Mouse (Mus musculus): Measurements from ENCODE around the gene Usp13.

Usp13 gene

DNA sequence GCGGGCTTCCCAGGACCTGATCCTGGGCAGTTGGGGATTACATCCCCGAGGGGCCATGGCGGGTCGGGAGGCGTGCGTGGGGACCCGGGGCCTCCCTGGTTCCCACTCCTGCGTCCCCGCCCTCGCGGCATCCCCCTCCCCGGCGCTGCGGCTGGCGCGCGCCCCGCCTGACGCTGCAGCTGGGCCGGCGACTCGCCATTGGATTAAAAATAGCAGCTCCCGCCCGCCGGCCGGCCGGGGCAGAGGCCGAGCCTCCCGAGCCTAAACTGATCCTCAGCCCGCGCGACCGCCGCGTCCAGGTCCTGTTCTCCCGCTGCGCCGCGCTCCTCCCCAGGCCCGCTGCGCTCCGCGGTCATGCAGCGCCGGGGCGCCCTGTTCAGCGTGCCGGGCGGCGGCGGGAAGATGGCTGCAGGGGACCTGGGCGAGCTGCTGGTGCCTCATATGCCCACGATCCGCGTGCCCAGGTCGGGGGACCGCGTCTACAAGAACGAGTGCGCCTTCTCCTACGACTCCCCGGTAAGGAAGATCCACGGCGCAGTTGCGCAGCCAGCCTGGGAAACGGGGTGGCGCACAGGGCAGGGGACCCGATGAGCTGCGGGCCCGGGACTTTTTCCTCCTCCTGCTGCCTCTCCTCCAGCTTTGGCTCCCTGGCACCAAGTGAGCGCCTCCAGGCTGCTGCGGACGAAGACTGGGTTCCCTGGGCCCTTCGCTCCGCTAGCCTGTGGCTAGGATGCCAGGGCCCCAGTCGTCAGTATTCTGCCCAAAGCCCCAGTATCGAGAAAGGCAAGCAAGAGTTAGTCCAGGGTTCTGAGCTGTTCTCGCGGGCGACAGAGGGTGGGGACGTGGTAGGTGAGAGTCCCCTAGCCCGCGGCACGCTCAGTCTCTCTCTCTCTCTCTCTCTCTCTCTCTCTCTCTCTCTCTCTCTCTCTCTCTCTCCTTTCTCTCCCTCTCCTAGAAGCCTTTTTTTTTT is at the start of gene Usp13:
Gene Usp13, plus strand, starts transcription at position 190 of the 970 bp plus-strand sequence.
- DNase-seq (ENCODE audit: low read depth, low spot score), result no peak

DNA sequence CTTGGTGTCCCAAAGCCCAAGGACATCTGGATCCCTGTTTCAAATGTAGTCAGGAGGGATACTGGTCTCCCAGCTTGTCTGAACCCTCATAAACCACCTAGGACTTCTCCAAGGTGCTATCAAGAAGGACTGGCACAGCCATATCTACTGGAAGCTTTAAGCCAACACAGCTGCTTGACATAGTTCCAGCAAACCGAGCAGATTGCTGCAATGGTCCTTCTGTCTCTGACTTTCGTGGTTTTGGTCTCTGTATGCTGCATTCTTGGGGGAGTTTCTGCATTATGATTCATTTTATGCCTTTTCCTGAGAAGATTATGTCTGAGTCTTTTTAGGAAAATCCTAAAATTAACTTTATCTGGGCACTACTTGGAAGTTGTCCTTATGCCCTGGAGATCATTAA is 46.6 kb upstream of the Usp13 start:
- no peak for DNase-seq (ENCODE audit: low read depth, low spot score)

DNA sequence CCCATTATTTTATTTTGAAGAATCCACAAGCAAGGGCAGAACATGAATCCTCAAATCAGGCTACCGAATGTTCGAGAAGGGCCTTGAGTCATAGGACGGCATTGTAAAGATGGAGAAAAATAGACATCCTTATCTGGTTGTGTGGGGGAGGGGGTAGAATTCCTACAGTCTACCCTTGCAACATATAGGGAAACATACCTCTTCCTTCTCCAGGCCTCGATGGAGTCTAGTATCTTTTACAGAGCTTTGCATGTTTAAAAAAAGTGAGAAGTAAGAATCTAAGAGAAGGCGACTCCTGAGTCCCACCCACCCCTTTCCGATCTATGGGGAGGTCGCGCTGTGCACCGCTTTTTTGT is 367 bp upstream of the Usp13 start:
- DNase-seq (ENCODE audit: low read depth, low spot score), result no peak

DNA sequence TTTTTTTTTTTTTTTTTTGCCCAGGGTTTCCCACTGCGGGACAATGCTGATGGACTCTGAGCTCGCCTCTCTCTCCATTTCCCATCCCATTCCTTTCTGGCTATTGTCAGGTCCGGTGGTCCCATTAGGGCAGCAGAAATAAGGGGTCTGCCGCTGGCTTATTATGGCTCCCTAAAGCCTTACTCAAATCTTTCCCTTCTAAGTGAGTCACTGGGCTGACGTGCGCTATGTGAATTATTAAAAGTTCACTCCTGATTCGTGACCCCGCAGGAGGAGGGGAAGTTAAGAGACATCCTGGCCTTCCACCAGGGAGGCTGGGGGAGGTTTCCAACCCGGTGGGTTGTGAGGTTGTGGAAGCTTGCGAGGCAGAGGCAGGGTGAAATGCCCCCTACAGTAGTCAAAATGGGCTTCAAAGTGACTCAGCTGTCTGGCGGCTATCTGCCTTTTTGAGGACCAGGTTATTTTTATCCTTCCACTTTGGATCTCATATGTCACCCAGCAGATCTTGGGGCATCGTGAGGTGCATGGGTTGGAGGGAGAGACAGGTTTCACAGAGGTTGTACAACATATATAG is 1.1 kb downstream of the Usp13 start:
- DNase-seq (ENCODE audit: low read depth, low spot score), result no peak

DNA sequence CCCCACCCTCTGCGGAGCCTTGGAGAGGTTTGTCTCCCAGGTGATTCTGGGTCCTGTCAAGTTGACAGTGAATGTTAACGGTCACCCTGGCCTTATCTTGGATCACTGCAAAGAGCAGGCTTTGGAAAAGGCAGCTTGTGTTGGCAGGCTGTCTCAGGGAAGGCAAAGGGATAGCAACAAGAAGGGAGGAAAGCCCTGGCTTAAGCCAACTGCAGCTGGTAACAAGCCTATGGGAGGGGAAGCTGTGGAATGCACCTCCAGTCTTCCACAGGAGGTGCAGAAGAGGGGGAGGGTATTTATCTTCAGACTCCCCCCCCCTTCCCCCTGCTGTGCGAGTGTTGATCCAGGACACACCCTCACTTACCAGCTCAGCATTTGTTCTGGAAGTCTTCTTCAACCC is 5.3 kb downstream of the Usp13 start:
- no peak for DNase-seq (ENCODE audit: low read depth, low spot score)

DNA sequence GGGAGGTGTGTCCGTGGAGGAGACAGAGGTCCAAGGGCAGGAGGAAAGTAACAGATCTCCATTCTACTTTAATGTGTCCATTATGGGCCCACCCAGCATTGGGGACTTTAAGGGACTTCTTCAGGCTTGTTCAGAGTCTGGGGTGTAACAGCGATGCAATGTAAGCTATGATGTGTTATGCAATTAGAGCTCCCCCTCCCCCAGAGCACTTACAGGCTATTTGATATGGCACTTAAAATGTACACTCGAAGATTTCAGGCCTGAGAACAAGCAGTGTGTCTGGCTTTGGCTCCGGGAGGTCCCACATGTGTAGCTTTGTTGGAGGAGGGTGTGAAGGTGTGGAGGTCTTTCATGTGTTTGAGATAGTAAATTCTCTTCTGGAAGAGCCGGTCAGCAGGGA is 7.6 kb downstream of the Usp13 start:
- no peak for DNase-seq (ENCODE audit: low read depth, low spot score)

DNA sequence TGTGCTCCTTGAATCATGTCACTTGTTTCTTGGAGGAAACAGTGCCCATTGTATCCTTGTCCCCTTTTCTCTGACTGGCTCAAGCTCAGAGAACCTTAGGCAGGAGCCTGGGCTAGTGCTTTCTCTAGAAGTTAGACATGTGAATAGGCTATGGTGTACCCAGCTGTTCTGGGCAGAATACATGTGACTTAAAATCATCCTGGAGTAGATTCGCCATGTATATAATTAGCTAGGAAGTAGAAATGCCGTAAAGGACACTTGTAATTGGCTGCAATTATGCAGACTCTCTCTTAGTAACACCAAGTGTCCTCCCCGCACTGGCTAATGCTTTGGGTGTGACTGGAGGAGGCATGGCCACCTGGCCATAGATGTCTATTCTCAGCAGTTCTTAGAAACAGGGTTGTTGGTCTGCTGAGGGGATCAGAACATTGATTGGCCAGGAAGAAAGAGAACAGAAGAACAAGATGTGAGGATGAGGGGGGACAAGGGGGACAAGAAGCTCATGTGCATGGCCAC is 8.7 kb downstream of the Usp13 start:
- no peak for DNase-seq (ENCODE audit: low read depth, low spot score)

DNA sequence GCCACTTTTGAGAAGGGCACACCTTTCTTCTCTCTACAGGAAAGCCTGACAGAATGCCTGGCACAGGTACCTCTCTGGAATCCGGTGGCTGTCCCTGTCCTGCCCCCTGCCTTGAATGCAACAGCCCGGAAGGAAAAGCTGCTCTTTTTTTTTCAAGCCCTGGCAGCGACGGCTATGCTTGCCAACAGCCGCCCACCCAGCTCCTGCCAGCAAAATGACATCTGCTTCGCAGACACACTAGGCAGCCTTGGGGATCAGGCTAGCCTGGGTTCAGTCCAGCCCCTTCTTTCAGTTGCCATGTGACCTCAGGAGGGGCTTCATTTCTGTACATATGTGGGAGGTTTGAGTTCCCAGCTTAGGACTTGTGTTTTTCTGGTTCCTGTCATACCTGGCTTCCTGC is 9.4 kb downstream of the Usp13 start:
- no peak for DNase-seq (ENCODE audit: low read depth, low spot score)

DNA sequence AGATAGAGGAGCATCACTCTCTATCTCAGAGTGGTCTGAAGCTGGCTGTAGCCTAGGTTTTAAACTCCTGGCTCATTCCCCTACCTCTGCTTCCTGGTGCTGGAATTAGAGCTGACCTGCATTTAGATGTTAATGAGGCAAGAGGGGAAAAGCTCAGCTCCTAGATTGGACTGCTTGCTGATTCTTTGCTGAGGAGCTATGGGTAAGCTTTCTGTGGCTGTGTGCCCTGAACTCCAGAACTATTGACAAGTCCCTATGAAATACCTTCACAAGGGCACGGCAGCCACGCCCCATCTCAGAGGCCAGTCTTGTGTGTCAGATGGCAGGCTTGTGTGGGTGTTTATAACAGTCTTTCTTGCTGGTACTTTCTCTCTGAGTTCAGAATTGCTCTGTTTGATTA is 16.5 kb downstream of the Usp13 start:
- no peak for DNase-seq (ENCODE audit: low read depth, low spot score)

DNA sequence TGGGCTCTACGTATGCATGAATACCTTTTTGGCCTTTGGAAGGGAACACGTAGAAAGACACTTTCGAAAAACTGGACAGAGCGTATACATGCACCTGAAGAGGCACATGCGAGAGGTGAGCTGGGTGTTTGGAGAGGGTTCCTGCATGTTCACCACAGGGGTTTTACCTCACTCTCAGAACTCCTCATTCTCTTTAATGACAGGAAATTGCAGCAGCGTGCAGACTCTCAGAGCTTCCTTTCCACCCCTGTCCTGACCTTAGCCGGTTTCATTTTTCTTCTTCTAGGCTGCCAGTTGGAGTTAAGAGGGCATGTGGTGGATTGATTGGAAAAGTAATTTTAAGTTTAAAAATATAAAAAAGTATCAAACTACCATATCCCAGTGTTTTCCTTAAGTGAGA is 20.5 kb downstream of the Usp13 start:
- no peak for DNase-seq (ENCODE audit: low read depth, low spot score)

DNA sequence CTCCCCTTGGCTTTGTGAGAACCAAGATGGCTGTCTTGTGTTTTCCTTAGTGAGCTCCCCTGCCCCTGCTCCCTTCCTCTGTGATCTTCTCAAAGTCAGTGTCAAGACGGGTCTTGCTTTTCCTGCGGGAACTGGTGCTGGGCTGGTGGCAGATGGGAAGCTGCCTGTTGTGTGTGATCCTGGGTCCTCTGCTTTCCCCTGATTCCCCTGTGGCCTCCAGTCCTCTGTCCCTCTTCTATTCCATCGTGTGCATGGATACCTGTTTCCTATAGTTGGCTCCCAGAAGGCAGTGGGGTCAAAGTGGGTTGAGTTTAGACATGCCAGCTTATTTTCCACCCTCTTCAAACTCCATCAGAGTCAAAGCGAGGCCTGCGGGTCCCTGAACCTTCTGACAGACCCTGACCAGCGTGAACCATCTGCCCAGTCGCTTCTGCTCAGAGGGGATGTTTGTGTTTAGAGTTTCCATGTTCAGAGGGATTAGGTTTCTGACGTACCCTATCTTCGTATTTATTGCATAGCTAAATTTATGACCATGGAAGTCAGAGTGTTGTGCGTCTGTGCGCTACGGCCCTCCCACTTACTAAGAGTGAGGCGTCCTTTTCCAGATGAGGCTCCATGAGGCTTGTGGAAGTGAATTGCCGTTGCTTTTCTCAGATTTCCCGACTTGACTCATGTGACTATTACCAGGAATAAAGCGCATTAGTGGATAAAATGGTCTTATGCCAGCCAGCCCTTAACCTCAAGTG is 39.2 kb downstream of the Usp13 start:
- no peak for DNase-seq (ENCODE audit: low read depth, low spot score)

DNA sequence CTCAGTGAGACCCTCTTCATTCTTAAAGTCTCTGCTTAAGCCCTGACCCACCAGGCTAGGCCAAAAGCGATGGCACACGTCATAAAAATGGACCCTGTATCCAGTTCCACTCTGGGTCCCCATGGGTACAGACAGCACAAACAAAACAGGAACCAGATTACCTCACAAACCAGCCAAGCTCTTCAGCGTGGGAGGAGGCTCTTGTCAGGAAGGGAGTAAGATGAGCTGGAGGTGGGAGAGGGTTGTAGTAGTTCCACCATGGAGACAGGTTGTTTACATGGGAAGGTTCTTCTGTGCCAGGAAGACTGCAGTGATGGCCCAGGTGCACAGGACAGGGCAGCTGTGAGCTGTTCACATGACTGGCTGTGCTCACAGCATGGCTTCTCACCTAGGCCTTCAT is 53.7 kb downstream of the Usp13 start:
- no peak for DNase-seq (ENCODE audit: low read depth, low spot score)

DNA sequence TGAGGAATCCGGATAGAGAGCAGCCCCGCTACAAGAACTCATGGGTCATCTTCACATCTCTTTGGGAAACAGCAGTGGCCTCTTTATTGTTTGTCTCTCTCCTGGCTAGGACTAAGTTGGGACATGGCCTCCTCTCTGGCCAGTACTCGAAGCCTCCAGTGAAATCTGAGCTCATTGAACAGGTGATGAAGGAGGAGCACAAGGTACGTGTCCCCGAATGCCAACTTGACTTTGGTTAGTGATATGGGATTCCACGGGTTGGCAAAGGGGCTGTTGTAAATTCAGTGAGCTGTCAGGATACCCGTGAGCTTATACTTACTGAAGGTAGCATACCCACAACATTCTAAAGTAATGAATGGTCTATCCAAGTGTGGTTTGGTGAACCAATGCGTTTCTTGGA is 69.0 kb downstream of the Usp13 start:
- no peak for DNase-seq (ENCODE audit: low read depth, low spot score)

DNA sequence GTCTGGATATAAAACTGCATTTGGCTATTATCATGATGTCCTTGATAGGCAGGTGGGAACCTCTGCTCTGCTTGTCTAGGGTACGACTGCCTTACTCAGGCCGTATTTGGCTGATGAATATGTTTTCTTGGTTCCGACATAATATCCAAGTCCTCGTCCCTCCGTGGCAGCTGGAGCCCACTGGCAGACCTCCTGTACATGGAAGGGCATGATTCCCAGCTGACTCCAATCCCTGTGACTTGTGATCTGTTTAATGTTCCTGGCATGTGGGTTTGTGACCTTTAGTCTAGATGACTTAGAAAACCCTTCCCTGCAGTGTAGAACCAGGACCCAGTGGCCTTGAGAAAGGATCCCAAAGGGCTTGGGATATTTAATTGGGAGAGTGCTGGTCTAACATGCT is 71.5 kb downstream of the Usp13 start:
- DNase-seq (ENCODE audit: low read depth, low spot score), result no peak

DNA sequence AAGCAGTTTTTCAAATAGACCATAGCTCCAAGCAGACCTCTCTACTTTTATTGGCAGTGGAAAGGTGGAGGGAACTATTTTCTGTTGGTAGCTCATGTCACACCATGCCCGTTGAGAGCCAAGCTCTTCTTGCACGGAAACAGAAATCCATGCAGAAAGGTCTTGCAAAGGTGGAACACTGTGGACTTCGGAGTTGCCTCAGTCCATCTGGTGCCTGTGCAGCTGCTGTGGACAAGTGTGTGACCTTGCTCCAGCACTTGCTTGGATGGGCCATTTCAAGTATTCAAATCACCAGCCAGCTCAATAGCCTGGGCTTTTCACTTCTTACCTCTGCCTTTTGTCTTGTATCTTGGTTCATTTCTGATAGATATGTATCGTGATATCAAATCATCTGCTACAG is 72.8 kb downstream of the Usp13 start:
- no peak for DNase-seq (ENCODE audit: low read depth, low spot score)

DNA sequence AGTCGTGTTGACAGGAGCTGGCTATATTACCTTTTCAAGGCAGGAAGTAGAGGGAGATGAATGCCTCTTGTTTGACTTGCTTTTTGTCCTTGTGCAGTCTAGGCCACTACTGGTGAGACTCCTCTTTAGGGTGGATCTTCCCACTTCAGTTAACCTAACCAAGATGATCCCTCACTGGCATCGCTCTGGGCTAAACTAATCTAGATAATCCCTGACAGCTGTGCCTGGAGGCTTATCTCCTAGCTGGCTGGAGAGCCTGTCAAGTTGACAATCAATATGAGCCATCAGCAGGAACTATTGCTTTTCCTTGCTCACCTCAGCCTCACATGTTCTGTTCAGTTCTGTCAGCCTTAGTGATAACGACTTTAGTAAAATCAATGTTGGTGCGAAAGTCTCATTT is 86.1 kb downstream of the Usp13 start:
- no peak for DNase-seq (ENCODE audit: low read depth, low spot score)

DNA sequence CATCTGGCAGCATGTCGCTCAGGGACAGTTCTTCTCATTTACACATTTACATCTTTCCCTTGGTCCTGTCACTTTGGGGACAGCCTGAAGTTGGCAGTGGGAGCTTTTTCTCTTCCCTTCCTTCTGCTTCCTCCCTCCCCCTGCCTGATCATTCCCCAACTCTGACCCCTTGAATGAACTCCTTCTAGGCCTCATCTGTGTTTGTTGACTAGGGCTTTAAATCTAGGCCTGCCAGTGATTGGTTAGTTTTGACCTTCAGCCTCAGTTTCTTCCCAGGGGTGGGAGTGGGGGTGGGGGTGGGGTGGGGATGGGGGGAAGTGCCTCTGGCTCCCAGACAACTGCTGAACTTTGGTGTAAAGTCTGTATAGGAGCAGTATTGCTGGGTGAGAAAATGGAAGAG is 87.3 kb downstream of the Usp13 start:
- no peak for DNase-seq (ENCODE audit: low read depth, low spot score)

DNA sequence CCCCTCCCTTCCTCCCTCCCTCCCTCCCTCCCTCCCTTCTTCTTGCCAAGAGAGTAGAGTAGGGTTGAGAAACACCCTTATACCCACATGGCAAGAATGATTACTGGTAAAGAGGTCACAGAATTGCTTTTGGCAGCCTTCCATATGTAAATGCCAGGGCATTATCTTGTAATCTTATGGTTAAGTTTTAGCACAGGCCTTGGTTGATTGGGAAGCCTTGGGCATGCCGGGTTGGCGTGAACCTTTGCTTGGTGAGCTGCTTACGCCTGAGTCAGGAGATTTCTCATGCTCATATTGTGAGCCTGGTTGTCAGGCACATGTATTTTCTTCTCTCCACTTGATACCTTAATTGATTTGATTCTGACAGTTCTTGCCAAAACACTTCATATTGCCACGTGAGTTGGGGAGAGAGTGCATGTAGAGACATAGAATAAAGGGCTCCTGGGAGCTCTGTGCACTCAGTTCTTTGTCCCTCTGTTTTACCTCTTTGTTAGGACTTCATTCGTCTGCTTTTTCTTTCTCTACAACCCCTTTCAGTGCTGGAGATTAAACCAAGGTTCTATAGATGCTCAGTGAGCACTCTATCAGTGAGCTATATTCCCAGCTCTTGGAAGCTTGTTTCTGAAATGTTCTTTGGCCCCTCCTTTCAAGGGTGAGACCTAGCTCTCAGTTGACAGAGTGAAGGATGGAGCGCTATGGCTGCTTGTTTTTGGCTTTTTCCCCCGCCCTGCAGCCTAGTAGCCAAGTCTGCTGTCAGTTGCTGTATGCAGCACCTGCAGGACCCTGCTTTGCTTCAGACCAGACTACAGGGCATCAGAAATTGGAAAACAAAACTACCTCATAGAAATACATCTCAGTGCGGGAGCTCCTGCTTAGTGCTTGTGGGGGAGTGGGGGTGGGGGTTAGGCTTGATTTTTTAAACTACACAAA is 88.8 kb downstream of the Usp13 start:
- no peak for DNase-seq (ENCODE audit: low read depth, low spot score)

DNA sequence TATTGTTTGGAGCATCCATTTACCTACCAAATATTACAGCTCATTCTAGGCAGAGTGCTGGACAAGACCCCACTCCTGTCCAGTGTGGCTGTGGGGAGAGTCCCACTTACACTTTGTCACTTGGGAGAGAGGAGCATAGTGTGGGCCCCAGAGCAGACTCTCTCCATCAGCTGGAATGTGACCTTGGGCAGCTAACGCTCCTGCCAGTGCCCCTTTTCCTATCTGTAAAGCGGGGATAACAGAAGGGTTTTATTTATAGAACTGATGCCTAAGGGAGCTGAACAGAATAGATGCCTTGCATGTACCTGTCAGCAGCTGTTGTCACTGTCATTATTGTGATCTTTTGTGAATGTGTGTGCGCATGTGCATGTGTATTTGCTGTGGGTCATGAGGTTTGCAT is 91.1 kb downstream of the Usp13 start:
- DNase-seq (ENCODE audit: low read depth, low spot score), result no peak

DNA sequence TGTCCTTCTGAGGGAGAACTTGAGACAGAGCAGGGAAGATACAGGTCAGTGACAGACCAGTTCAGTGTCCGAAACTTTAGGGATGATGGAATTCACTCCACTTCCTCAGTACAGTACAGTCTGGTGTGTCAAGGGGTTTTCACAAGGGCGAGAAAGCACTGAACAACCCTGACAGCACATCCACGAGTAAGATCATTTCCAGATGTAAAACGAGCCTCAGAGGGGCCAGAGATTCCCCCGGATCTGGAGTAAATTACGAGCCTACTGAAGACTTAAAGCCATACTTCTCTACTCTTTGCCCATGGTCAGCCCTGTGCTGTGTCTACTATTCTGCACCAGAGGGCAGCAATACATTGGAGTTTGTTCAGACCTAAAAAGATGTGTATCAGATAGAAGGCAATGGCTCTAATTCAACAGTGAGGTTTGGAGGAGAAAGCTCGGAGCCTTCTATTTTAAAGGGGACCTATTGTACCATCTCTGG is 92.8 kb downstream of the Usp13 start:
- no peak for DNase-seq (ENCODE audit: low read depth, low spot score)

DNA sequence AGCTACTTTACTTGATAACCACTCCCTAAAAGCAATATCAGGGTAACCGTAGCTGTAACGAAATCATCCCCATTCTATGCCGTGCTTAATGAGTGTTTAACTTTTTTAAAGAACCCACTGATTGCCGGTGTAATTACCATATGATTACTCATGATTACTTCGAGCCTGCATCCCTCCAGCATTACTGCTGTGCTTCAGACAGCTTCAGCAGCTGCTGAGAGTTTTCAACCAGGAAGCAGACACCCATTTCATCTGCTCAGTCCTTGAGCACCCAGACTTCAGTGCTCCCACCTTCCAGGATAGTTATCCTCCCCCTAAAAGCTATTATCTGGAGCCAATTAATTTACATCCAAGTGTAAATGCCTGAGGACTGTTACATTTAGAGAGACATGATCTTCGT is 106.8 kb downstream of the Usp13 start:
- DNase-seq (ENCODE audit: low read depth, low spot score), result no peak
